Mouse (Mus musculus) kidney, adult 2 months (tissue): Measurements from ENCODE around the gene Rpl23a.

ENCODE experiments used
- CTCF ChIP-seq: fragments of 200-500 bp; conservative IDR thresholded peaks from 2 replicates; pipeline ENCODE4 v1.5.1; 2011; ENCODE audit warnings: low read depth, mild to moderate bottlenecking, control low read depth, low read length, moderate library complexity, mixed read lengths; ENCODE audit not compliant: insufficient read depth, insufficient read length
- POLR2A ChIP-seq: fragments of 200-500 bp; IDR thresholded peaks from one replicate; pipeline ENCODE4 v1.6.1; 2011; ENCODE audit warnings: low read depth, low read length, control low read depth

DNA sequence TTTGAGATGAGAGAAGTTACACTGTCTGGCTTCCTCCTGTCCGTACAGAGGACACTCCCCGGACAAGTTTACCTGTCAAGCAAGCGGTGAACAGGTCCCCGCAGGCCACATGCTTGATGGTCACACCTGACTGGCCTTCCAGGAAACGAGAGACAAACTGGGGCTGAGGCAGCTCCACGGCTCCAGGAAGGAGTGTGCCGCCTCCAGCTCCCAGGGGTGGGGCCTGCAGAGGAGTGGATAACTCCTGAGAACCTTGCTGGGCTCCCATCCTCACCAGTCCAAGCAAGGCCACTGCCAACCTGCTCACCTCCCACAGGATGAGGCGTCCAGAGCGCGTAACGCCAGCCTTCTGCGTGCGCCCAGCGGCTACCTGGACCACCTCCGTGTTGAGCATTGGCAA, 13.1 kb downstream of the Rpl23a start:
- TF ChIP-seq POLR2A, result no peak
- TF ChIP-seq CTCF, result no peak
